Mouse (Mus musculus): ENCODE data around the gene Tut7. TPM values are rescaled to one million over a fixed set of nuclear protein-coding genes. Genes with fewer than 3 reads are reported as not detected.
A peak's percentile ranks its signal among the peaks of the same experiment; 100 is the strongest.

Tut7 gene
- polyA plus RNA-seq, 2 experiments, result 40.3 to 45.3 TPM

- H3K9me3 ChIP-seq (ENCODE audit: control insufficient read depth, low read length), result no peaks in the 10 kb centered on the region
- no peaks in the 10 kb centered on the region for H3K27me3 ChIP-seq (ENCODE audit: control insufficient read depth, insufficient read depth, low read length)
- peak overlapping the region; percentile 97 for H3K27ac ChIP-seq
- H3K4me3 ChIP-seq (ENCODE audit: insufficient read depth in 1 of 2, low read depth in 2 of 2, low read length in 2 of 2), result peak overlapping the region; percentile 43 to 53
- TF ChIP-seq CTCF (IDR thresholded peaks at IDR 0.05; ENCODE audit: low read depth) (no peak), EP300 (IDR thresholded peaks at IDR 0.05; ENCODE audit: low read depth) (peak; percentile 99)
- peaks cover 52 to 55% of the 10 kb centered on the region in 2 experiments for H3K4me1 ChIP-seq (replicated peaks; ENCODE audit: control insufficient read depth in 2 of 2, insufficient read depth in 2 of 2, low read length in 1 of 2)
- ATAC-seq (ENCODE audit: insufficient read depth) (peak; percentile 100), DNase-seq (ENCODE audit: low read depth in 3 of 3, low spot score in 3 of 3) (peak; percentile 89 to 94 (median 91))
- WGBS (ENCODE audit: insufficient replicate concordance), result 13% methylated on average over 6 of the region's 6 CpGs
- peaks cover 94% of the 10 kb centered on the region for H3K36me3 ChIP-seq (replicated peaks; ENCODE audit: control insufficient read depth, insufficient read depth, low read depth)
- peak overlapping the region; percentile 98 for H3K4me2 ChIP-seq (ENCODE audit: low read depth)
- H3K9ac ChIP-seq (replicated peaks), result peak overlapping the region; percentile 65
Measured at GRCm38 (mm10) chr13:59814109-59814591, 8.8 kb downstream of the Tut7 start.

GRCm38 (mm10) chr13:59811581-59811980 lies 11.4 kb downstream of the Tut7 start:
- Histone ChIP-seq H3K9me3 (ENCODE audit: control insufficient read depth, low read length) (no peaks in the 10 kb centered on the region), H3K9ac (replicated peaks) (no peak overlapping the region), H3K4me1 (replicated peaks; ENCODE audit: control insufficient read depth in 2 of 2, insufficient read depth in 2 of 2, low read length in 1 of 2) (peaks cover 31 to 33% of the 10 kb centered on the region in 2 experiments), H3K4me3 (ENCODE audit: insufficient read depth in 1 of 2, low read depth in 2 of 2, low read length in 2 of 2) (no peak overlapping the region), H3K4me2 (ENCODE audit: low read depth) (no peak overlapping the region), H3K27ac (no peak overlapping the region), H3K27me3 (ENCODE audit: control insufficient read depth, insufficient read depth, low read length) (no peaks in the 10 kb centered on the region), H3K36me3 (replicated peaks; ENCODE audit: control insufficient read depth, insufficient read depth, low read depth) (peaks cover 94% of the 10 kb centered on the region)
- no peak for ATAC-seq (ENCODE audit: insufficient read depth)
- no peak for TF ChIP-seq CTCF (IDR thresholded peaks at IDR 0.05; ENCODE audit: low read depth)
- TF ChIP-seq EP300 (IDR thresholded peaks at IDR 0.05; ENCODE audit: low read depth), result no peak
- DNase-seq (ENCODE audit: low read depth in 3 of 3, low spot score in 3 of 3), result no peak
- 90% methylated on average over 3 of the region's 3 CpGs for WGBS (ENCODE audit: insufficient replicate concordance)

GRCm38 (mm10) chr13:59801000-59801399 lies 21.9 kb downstream of the Tut7 start:
- Histone ChIP-seq H3K27ac (no peak overlapping the region), H3K4me2 (ENCODE audit: low read depth) (no peak overlapping the region), H3K4me3 (ENCODE audit: insufficient read depth in 1 of 2, low read depth in 2 of 2, low read length in 2 of 2) (no peak overlapping the region), H3K9ac (replicated peaks) (no peak overlapping the region), H3K9me3 (ENCODE audit: control insufficient read depth, low read length) (no peaks in the 10 kb centered on the region), H3K4me1 (replicated peaks; ENCODE audit: control insufficient read depth in 2 of 2, insufficient read depth in 2 of 2, low read length in 1 of 2) (peaks cover 26 to 28% of the 10 kb centered on the region in 2 experiments), H3K27me3 (ENCODE audit: control insufficient read depth, insufficient read depth, low read length) (no peaks in the 10 kb centered on the region), H3K36me3 (replicated peaks; ENCODE audit: control insufficient read depth, insufficient read depth, low read depth) (peaks cover 100% of the 10 kb centered on the region)
- DNase-seq (ENCODE audit: low read depth in 3 of 3, low spot score in 3 of 3) (no peak), ATAC-seq (ENCODE audit: insufficient read depth) (no peak)
- WGBS (ENCODE audit: insufficient replicate concordance), result 86% methylated on average over 6 of the region's 6 CpGs
- TF ChIP-seq CTCF (IDR thresholded peaks at IDR 0.05; ENCODE audit: low read depth), result no peak
- TF ChIP-seq EP300 (IDR thresholded peaks at IDR 0.05; ENCODE audit: low read depth), result no peak

- Histone ChIP-seq H3K27ac (no peak overlapping the region; the same call in 1 of the 2 replicates), H3K4me1 (replicated peaks; ENCODE audit: control insufficient read depth in 2 of 2, insufficient read depth in 2 of 2, low read length in 1 of 2) (peaks cover 33 to 36% of the 10 kb centered on the region in 2 experiments), H3K9ac (replicated peaks) (no peak overlapping the region), H3K27me3 (ENCODE audit: control insufficient read depth, insufficient read depth, low read length) (no peaks in the 10 kb centered on the region), H3K4me2 (ENCODE audit: low read depth) (no peak overlapping the region), H3K9me3 (ENCODE audit: control insufficient read depth, low read length) (no peaks in the 10 kb centered on the region), H3K36me3 (replicated peaks; ENCODE audit: control insufficient read depth, insufficient read depth, low read depth) (peaks cover 99% of the 10 kb centered on the region), H3K4me3 (ENCODE audit: insufficient read depth in 1 of 2, low read depth in 2 of 2, low read length in 2 of 2) (no peak overlapping the region)
- 60% methylated on average over 2 of the region's 2 CpGs for WGBS (ENCODE audit: insufficient replicate concordance)
- no peak for DNase-seq (ENCODE audit: low read depth in 3 of 3, low spot score in 3 of 3)
- TF ChIP-seq CTCF (IDR thresholded peaks at IDR 0.05; ENCODE audit: low read depth) (no peak), EP300 (IDR thresholded peaks at IDR 0.05; ENCODE audit: low read depth) (no peak)
- ATAC-seq (ENCODE audit: insufficient read depth), result no peak
Measured at GRCm38 (mm10) chr13:59800077-59800476, 22.9 kb downstream of the Tut7 start.

- Histone ChIP-seq H3K27me3 (ENCODE audit: control insufficient read depth, insufficient read depth, low read length) (no peaks in the 10 kb centered on the region), H3K4me3 (ENCODE audit: insufficient read depth in 1 of 2, low read depth in 2 of 2, low read length in 2 of 2) (no peak overlapping the region), H3K9me3 (ENCODE audit: control insufficient read depth, low read length) (no peaks in the 10 kb centered on the region), H3K4me2 (ENCODE audit: low read depth) (no peak overlapping the region), H3K27ac (peak overlapping the region; percentile 30), H3K9ac (replicated peaks) (peak overlapping the region; percentile 10), H3K4me1 (replicated peaks; ENCODE audit: control insufficient read depth in 2 of 2, insufficient read depth in 2 of 2, low read length in 1 of 2) (peaks cover 38 to 48% of the 10 kb centered on the region in 2 experiments), H3K36me3 (replicated peaks; ENCODE audit: control insufficient read depth, insufficient read depth, low read depth) (peaks cover 99% of the 10 kb centered on the region)
- WGBS (ENCODE audit: insufficient replicate concordance), result 91% methylated on average over 1 of the region's 1 CpGs
- no peak for DNase-seq (ENCODE audit: low read depth in 3 of 3, low spot score in 3 of 3)
- TF ChIP-seq EP300 (IDR thresholded peaks at IDR 0.05; ENCODE audit: low read depth) (no peak), CTCF (IDR thresholded peaks at IDR 0.05; ENCODE audit: low read depth) (no peak)
- ATAC-seq (ENCODE audit: insufficient read depth), result no peak
Measured at GRCm38 (mm10) chr13:59798306-59798705, 24.6 kb downstream of the Tut7 start.

Measured in liver, embryonic 14.5 days (tissue).